Mouse (Mus musculus) midbrain, embryonic 14.5 days (tissue): ENCODE measurements around the gene Insr. TPM values are rescaled to one million over a fixed set of nuclear protein-coding genes. Genes with fewer than 3 reads are reported as not detected.

Experiments used
- ATAC-seq: fragments of 200-750 bp; cut with Nextera tagmentation; 2 replicates; pipeline ENCODE4 v1.8.0; 2017; ENCODE audit warnings: moderate number of reproducible peaks, moderate library complexity; ENCODE audit not compliant: low FRiP score, low TSS enrichment
- DNase-seq: peaks from one replicate; pipeline ENCODE4 v3.0.0-alpha.2; 2015
- H3K27ac ChIP-seq: fragments of 300-500 bp; sonication (generic); replicated peaks from 2 replicates; pipeline ENCODE4 v1.5.1; 2014; ENCODE audit warnings: mild to moderate bottlenecking, low read depth, low read length, moderate library complexity
- H3K27me3 ChIP-seq: fragments of 300-500 bp; sonication (generic); 2 replicates; pipeline ENCODE4 v1.6.1; 2014; ENCODE audit warnings: low read length, control low read depth, mixed read lengths; ENCODE audit not compliant: control insufficient read depth, insufficient read depth
- H3K36me3 ChIP-seq: fragments of 300-500 bp; sonication (generic); 2 replicates; pipeline ENCODE4 v1.6.1; 2014; ENCODE audit warnings: low read length, control low read depth; ENCODE audit not compliant: control insufficient read depth, insufficient read depth
- H3K4me1 ChIP-seq: fragments of 300-500 bp; sonication (generic); 2 replicates; pipeline ENCODE4 v1.6.1; 2014; ENCODE audit warnings: mild to moderate bottlenecking, antibody characterized with exemption, low read length, control low read depth; ENCODE audit not compliant: control insufficient read depth, insufficient read depth
- H3K4me2 ChIP-seq: fragments of 300-500 bp; sonication (generic); 2 replicates; pipeline ENCODE4 v1.6.1; 2014; ENCODE audit warnings: mild to moderate bottlenecking, low read length, moderate library complexity
- H3K4me3 ChIP-seq: fragments of 300-500 bp; sonication (generic); replicated peaks from 2 replicates; pipeline ENCODE4 v1.5.1; 2014; ENCODE audit warnings: low read depth, low read length
- H3K9ac ChIP-seq: fragments of 300-500 bp; sonication (generic); replicated peaks from 2 replicates; pipeline ENCODE4 v1.6.1; 2014; ENCODE audit warnings: mild to moderate bottlenecking, low read length, moderate library complexity
- H3K9me3 ChIP-seq: fragments of 300-500 bp; sonication (generic); 2 replicates; pipeline ENCODE4 v1.6.1; 2016; ENCODE audit warnings: low read length, control low read depth, mixed read lengths; ENCODE audit not compliant: control insufficient read depth
- WGBS: fragments of 180-500 bp; shearing (Covaris S2); extraction: QIAGEN DNeasy Blood & Tissue Kit; methylation state at CpG from one replicate; pipeline ENCODE4 v1.1.7; 2014; 5-methylcytosine and 5-hydroxymethylcytosine counted together
- polyA plus RNA-seq: library from polyadenylated mRNA; unstranded; fragments of >200 nt; fragmentation: Nextera tagmentation; extraction: Ambion mirVana; gene quantifications from 2 replicates; pipeline ENCODE4 v1.2.1, GENCODE M21; 2014

The Insr gene
- polyA plus RNA-seq, 1 experiment from 2014 or later: 55.0 TPM

DNA sequence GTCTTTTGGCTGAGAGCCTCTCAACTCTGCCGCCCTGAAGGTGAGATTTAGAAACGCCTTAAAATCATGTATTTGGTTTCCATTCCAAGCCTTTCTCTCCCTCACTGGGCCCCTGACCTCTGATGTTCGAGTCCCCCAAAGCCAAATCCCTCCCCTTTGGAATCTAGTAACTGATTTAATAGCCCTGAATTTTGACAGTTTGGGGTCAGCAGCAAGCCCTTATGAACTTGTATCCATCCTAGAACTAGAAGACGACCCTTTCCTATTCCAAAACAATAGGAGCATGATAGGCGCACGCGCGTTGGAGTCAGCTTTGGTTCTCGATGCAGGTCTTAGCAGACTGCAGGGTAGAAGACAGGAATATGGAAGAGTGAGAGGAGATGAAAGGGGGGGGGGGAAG, 58.9 kb downstream of the Insr start:
- Histone ChIP-seq H3K4me1 (peaks cover 20% of the 10 kb centered on the region), H3K4me2 (peak overlapping the region; percentile 72), H3K9me3 (no peaks in the 10 kb centered on the region), H3K4me3 (peak overlapping the region; percentile 63), H3K36me3 (no peaks in the 10 kb centered on the region), H3K27me3 (no peaks in the 10 kb centered on the region), H3K9ac (peak overlapping the region; percentile 51; the same call in 1 of the 2 replicates), H3K27ac (peak overlapping the region; percentile 93)
- WGBS: 6% methylated on average over 9 of the region's 9 CpGs
- peak; percentile 74 for ATAC-seq
- DNase-seq: peak; percentile 78

DNA sequence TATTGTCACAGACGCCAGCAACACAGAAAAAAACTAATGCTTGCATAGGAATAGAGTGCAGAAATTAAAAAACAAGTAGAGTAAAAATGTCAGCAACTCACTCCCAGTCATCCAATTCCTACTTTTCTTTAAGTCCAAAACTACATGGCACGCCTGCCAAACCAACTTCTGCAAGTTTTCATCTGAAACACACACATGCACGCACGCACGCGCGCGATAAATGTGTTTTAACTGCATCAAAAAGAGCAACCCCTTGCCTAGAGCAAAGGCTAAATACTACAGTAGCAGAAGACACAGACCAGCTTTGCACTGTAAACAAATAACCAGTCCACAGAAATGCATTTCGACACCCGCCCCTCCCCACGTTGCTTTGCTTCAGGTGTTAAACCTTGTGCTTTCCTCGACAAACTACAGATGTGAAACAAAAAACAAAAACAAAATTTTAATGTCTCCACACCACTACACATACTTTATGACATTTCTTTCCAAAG, 59.5 kb downstream of the Insr start:
- WGBS: 92% methylated on average over 12 of the region's 12 CpGs
- peak; percentile 8 for DNase-seq
- ATAC-seq: no peak

DNA sequence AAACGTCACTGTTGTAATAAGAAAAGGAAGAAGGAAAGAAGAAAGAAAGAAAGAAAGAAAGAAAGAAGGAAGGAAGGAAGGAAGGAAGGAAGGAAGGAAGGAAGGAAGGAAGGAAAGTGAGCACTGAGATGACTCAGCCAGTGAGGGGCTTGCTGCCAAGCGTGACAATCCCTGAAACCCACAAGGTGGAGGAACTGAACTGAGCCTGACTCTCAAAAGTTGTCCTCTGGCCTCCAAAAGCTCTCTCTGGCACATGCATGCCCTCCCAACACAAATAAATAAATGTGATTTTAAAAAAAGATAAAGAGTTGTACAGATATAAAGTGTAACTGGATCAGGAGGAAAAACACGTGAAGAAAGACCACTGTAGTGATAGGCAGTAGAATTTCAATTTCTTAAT, 60.2 kb downstream of the Insr start:
- H3K27me3 ChIP-seq: no peaks in the 10 kb centered on the region
- 82% methylated on average over 3 of the region's 3 CpGs for WGBS
- no peak for DNase-seq

More for the DNA sequence above, 59.5 kb downstream of the Insr start:
- H3K36me3 ChIP-seq: no peaks in the 10 kb centered on the region
- no peak overlapping the region for H3K9ac ChIP-seq
- peak overlapping the region; percentile 93 for H3K27ac ChIP-seq
- H3K4me3 ChIP-seq: peak overlapping the region; percentile 63
- no peaks in the 10 kb centered on the region for H3K9me3 ChIP-seq
- peak overlapping the region; percentile 72 for H3K4me2 ChIP-seq
- peaks cover 20% of the 10 kb centered on the region for H3K4me1 ChIP-seq
- no peaks in the 10 kb centered on the region for H3K27me3 ChIP-seq

DNA sequence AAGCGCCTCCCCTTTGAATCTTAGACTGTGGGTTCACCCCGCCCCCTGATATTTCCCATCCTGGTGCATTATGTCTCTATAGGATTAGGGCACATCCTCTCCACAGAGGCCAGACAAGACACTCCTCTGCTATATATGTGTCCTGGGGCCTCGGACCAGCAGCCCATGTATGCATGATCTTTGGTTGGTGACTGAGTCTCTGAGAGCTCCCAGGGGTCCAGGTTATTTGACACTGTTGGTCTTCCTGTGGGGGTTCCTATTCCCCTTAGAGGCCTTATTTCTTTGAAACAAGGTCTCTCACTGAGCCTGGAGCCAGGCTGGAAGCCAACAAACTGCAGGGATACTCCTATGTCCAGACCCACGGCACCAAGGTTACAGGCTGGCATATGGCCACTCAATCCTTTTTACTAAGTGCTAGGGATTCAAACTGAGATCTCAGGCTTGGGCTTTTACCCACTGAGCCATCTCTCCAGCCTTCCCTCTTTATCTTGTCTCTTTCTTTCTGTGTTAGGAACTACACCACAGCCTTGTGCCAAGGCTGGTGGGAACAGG, 62.8 kb downstream of the Insr start:
- Histone ChIP-seq H3K27me3 (no peaks in the 10 kb centered on the region), H3K4me1 (peaks cover 8% of the 10 kb centered on the region), H3K36me3 (no peaks in the 10 kb centered on the region), H3K27ac (no peak overlapping the region), H3K9ac (no peak overlapping the region), H3K9me3 (no peaks in the 10 kb centered on the region), H3K4me2 (no peak overlapping the region), H3K4me3 (no peak overlapping the region)
- WGBS: 86% methylated on average over 4 of the region's 4 CpGs
- DNase-seq (peak; percentile 33), ATAC-seq (no peak)

More for the DNA sequence above, 60.2 kb downstream of the Insr start:
- Histone ChIP-seq H3K36me3 (no peaks in the 10 kb centered on the region), H3K4me2 (no peak overlapping the region), H3K9me3 (no peaks in the 10 kb centered on the region), H3K9ac (no peak overlapping the region), H3K27ac (no peak overlapping the region), H3K4me3 (no peak overlapping the region), H3K4me1 (peaks cover 17% of the 10 kb centered on the region)
- no peak for ATAC-seq

DNA sequence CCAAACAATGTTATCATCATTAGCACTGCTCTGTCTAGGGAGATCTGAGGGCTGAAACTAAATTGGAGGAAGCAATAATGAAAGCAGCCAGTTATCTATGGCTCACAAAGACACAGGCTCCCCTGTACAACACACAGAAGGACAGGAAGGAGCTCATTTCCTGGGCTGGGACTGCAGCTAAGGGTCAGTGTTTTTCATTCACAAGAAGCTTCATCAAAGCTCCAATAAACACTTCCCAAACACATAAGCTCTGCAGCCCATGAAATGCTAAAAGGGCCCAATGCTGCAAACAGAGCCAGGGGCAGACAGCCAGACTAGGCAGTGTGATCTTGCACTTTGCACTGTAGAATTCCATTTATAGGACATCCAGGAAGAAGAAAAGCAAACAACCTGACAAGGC, 63.9 kb downstream of the Insr start:
- Histone ChIP-seq H3K27me3 (no peaks in the 10 kb centered on the region), H3K9me3 (no peaks in the 10 kb centered on the region), H3K27ac (no peak overlapping the region; the same call in 1 of the 2 replicates), H3K4me1 (peaks cover 7% of the 10 kb centered on the region), H3K9ac (no peak overlapping the region), H3K4me2 (no peak overlapping the region), H3K4me3 (no peak overlapping the region), H3K36me3 (0 out of 2 replicates have a peak, but pooled peaks cover 4% of the 10 kb centered on the region)
- no peak for ATAC-seq
- no peak for DNase-seq

DNA sequence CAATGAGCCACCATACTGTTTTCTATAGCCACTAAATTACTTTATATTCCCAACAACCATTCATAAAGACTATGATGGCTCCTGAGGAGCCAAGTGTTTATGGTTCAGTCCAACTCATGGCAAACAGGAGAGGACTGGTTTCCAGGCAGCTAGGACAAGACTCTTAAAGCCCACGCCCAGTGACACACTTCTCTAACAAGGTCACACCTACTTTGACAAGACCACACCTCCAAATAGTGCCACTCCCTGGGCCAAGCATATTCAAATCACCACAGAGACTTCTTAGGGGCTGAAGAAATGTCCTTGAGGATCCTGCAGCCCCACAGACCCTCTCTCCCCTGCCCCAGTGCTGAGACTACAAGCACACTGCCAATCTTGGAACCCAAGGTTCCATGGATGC, 64.8 kb downstream of the Insr start:
- WGBS: 87% methylated on average over 1 of the region's 1 CpGs
- no peak overlapping the region for H3K4me3 ChIP-seq
- H3K36me3 ChIP-seq: 0 out of 2 replicates have a peak, but pooled peaks cover 8% of the 10 kb centered on the region
- H3K4me1 ChIP-seq: no peaks in the 10 kb centered on the region
- H3K27ac ChIP-seq: no peak overlapping the region
- DNase-seq (no peak), ATAC-seq (no peak)
- no peak overlapping the region for H3K4me2 ChIP-seq
- no peaks in the 10 kb centered on the region for H3K27me3 ChIP-seq
- no peaks in the 10 kb centered on the region for H3K9me3 ChIP-seq
- no peak overlapping the region for H3K9ac ChIP-seq

DNA sequence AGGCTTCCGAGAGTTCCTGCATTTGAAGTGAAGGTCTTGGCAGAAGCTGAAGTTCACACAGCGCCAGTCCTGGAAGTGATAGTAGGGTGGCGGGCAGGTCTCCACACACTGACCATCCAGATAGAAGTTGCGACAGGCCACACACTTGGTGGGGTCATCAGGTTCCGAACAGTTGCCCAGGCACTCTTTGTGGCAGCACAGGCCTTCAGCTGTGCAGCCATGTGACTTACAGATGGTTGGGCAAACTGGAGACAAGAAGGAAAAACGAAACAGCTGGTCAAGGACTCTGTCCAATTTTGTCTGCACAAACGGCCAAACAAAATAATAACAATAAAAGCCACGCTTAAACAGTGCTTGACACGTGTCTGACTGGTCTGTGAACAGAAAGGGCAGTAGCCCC, 68.0 kb downstream of the Insr start:
- ATAC-seq (no peak), DNase-seq (no peak)

DNA sequence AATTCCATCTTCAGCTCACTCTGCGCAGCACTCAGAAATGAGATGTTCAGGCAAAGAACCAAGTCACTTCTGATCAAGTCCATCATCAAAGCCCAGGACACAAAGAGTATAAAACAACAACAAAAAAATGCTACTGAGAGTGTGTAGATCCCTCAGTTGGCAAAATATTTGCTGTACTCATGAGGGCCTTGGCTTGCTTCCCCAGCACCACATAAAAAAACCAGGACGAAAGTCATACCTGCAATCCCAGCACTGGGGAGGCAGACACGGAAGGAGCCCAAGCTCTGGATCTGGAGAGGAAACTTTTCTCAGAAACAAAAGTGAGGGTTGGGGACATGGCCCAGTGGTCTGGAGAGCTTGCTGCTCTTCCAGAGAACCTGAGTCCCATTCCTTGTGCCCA, 69.5 kb downstream of the Insr start:
- H3K4me1 ChIP-seq: no peaks in the 10 kb centered on the region
- no peaks in the 10 kb centered on the region for H3K27me3 ChIP-seq
- no peak overlapping the region for H3K4me3 ChIP-seq
- ATAC-seq (no peak), DNase-seq (no peak)
- no peaks in the 10 kb centered on the region for H3K9me3 ChIP-seq
- H3K4me2 ChIP-seq: no peak overlapping the region
- H3K27ac ChIP-seq: no peak overlapping the region
- WGBS: 95% methylated on average over 3 of the region's 3 CpGs
- H3K36me3 ChIP-seq: peaks cover 25% of the 10 kb centered on the region
- H3K9ac ChIP-seq: no peak overlapping the region

More for the DNA sequence above, 68.0 kb downstream of the Insr start:
- Histone ChIP-seq H3K36me3 (peaks cover 18% of the 10 kb centered on the region), H3K27me3 (no peaks in the 10 kb centered on the region), H3K27ac (no peak overlapping the region), H3K4me1 (no peaks in the 10 kb centered on the region), H3K9ac (no peak overlapping the region), H3K4me2 (no peak overlapping the region), H3K4me3 (no peak overlapping the region), H3K9me3 (no peaks in the 10 kb centered on the region)
- WGBS: 92% methylated on average over 9 of the region's 9 CpGs

DNA sequence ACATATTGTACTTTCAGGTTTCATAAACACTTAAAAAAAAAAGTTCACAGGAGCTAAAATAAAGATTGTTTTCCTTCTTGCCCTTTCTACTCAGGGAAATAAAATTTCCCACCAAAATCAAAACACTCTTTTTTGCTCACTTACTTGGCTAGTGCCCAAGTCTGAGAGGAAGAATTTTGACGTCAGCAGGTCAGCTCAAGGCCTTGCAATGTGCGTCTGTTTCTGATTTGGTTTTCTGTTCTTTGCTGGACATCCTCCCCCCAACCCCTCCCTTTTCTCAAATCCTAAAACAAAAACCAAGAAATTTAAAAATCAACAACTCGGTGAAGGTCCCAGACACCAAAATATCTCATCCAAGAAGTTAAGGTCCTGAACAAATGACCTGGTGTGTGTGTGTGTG, 70.1 kb downstream of the Insr start:
- H3K27me3 ChIP-seq: no peaks in the 10 kb centered on the region
- H3K9ac ChIP-seq: no peak overlapping the region
- peaks cover 31% of the 10 kb centered on the region for H3K36me3 ChIP-seq
- WGBS: 81% methylated on average over 3 of the region's 3 CpGs
- DNase-seq (peak; percentile 14), ATAC-seq (no peak)
- no peaks in the 10 kb centered on the region for H3K4me1 ChIP-seq
- no peak overlapping the region for H3K4me3 ChIP-seq
- H3K9me3 ChIP-seq: no peaks in the 10 kb centered on the region
- no peak overlapping the region for H3K27ac ChIP-seq
- no peak overlapping the region for H3K4me2 ChIP-seq
